ENCODE assay signal across 8 mouse cellular contexts in genomic region chr1:135958483-135958882, GRCm38 (mm10). TPM values are rescaled to one million over a fixed set of nuclear protein-coding genes. Genes with fewer than 3 reads are reported as not detected.
DNase-seq lines count a peak whose midpoint lies in the region; ATAC-seq and TF ChIP-seq lines count a peak whose summit lies in the region.
"Had no signal": no experiment of that assay in that cellular context is flagged by ENCODE, and none has a peak within 500 bp of the region (broad histone marks: within the 10 kb centered on the region; RNA-seq: fewer than 3 reads in every experiment).

No protein-coding gene starts in this region.

- TF ChIP-seq CTCF in E14TG2a.4 (conservative IDR thresholded peaks at IDR 0.05; ENCODE audit: low read length): peak; percentile 93

- H3K9me3 ChIP-seq in kidney, embryonic 14.5 days (ENCODE audit: control insufficient read depth, low read length): no peaks in the 10 kb centered on the region
- no peaks in the 10 kb centered on the region for H3K9me3 ChIP-seq in E14TG2a.4 (ENCODE audit: low read length)
- no peaks in the 10 kb centered on the region for H3K9me3 ChIP-seq in hindbrain, embryonic 16.5 days (ENCODE audit: control insufficient read depth, low read length)
- no peaks in the 10 kb centered on the region for H3K9me3 ChIP-seq in midbrain, embryonic 16.5 days (replicated peaks; ENCODE audit: control insufficient read depth, low read length, poor library complexity, severe bottlenecking)

- WGBS in kidney, embryonic 14.5 days: 44% methylated on average over 4 of the region's 4 CpGs
- WGBS in hindbrain, embryonic 16.5 days: 46% methylated on average over 4 of the region's 4 CpGs
- 50% methylated on average over 4 of the region's 4 CpGs for WGBS in midbrain, embryonic 16.5 days

- H3K9ac ChIP-seq in kidney, embryonic 14.5 days (ENCODE audit: low read depth, low read length): no peak overlapping the region
- H3K9ac ChIP-seq in hindbrain, embryonic 16.5 days (ENCODE audit: low read depth, low read length): no peak overlapping the region
- H3K9ac ChIP-seq in midbrain, embryonic 16.5 days (ENCODE audit: low read depth, low read length): no peak overlapping the region

- H3K4me3 ChIP-seq in kidney, embryonic 14.5 days (ENCODE audit: low read length): no peak overlapping the region
- no peak overlapping the region for H3K4me3 ChIP-seq in E14TG2a.4 (replicated peaks; ENCODE audit: low read length)
- no peak overlapping the region for H3K4me3 ChIP-seq in hindbrain, embryonic 16.5 days (ENCODE audit: low read length)
- no peak overlapping the region for H3K4me3 ChIP-seq in midbrain, embryonic 16.5 days (ENCODE audit: low read depth, low read length)

- no peak overlapping the region for H3K4me2 ChIP-seq in kidney, embryonic 14.5 days (replicated peaks; ENCODE audit: low read depth, low read length)
- no peak overlapping the region for H3K4me2 ChIP-seq in hindbrain, embryonic 16.5 days (ENCODE audit: low read length)
- H3K4me2 ChIP-seq in midbrain, embryonic 16.5 days (ENCODE audit: low read length): no peak overlapping the region

- H3K36me3 ChIP-seq in kidney, embryonic 14.5 days (ENCODE audit: control insufficient read depth, insufficient read depth, low read length): no peaks in the 10 kb centered on the region
- H3K36me3 ChIP-seq in E14TG2a.4 (ENCODE audit: insufficient read depth, low read length): no peaks in the 10 kb centered on the region
- H3K36me3 ChIP-seq in hindbrain, embryonic 16.5 days (ENCODE audit: control insufficient read depth, insufficient read depth, low read length): no peaks in the 10 kb centered on the region
- no peaks in the 10 kb centered on the region for H3K36me3 ChIP-seq in midbrain, embryonic 16.5 days (ENCODE audit: control insufficient read depth, insufficient read depth, low read length)

- ATAC-seq in kidney, embryonic 14.5 days (ENCODE audit: low FRiP score, low TSS enrichment): peak; percentile 28; the same call in 1 of the 2 replicates
- ATAC-seq in hindbrain, embryonic 16.5 days: peak; percentile 63; the same call in 1 of the 2 replicates
- ATAC-seq in midbrain, embryonic 16.5 days: peak; percentile 56; the same call in 1 of the 2 replicates

- H3K27me3 ChIP-seq in kidney, embryonic 14.5 days (ENCODE audit: control insufficient read depth, insufficient read depth, low read length): peaks cover 2% of the 10 kb centered on the region; the same call in 1 of the 2 replicates
- H3K27me3 ChIP-seq in E14TG2a.4 (ENCODE audit: insufficient read depth, low read length): peaks cover 60% of the 10 kb centered on the region
- H3K27me3 ChIP-seq in hindbrain, embryonic 16.5 days (replicated peaks; ENCODE audit: control insufficient read depth, insufficient read depth, low read length): no peaks in the 10 kb centered on the region
- no peaks in the 10 kb centered on the region for H3K27me3 ChIP-seq in midbrain, embryonic 16.5 days (ENCODE audit: control insufficient read depth, insufficient read depth, low read depth, low read length)

- no peak for DNase-seq in kidney, adult 18-20 months
- DNase-seq in brain, adult 2 months (ENCODE audit: low read depth, low spot score): peak; percentile 83
- DNase-seq in neural tube, embryonic 10.5 days (ENCODE audit: extremely low spot score, low spot score): no peak

- H3K4me1 ChIP-seq in kidney, embryonic 14.5 days (ENCODE audit: control insufficient read depth, insufficient read depth, low read length): no peaks in the 10 kb centered on the region
- H3K4me1 ChIP-seq in E14TG2a.4 (replicated peaks; ENCODE audit: low read depth, low read length): no peaks in the 10 kb centered on the region
- no peaks in the 10 kb centered on the region for H3K4me1 ChIP-seq in hindbrain, embryonic 16.5 days (ENCODE audit: control insufficient read depth, insufficient read depth, low read depth, low read length)
- H3K4me1 ChIP-seq in midbrain, embryonic 16.5 days (ENCODE audit: control insufficient read depth, insufficient read depth, low read length): no peaks in the 10 kb centered on the region

- no peak overlapping the region for H3K27ac ChIP-seq in kidney, embryonic 14.5 days (ENCODE audit: low read depth, low read length)
- no peak overlapping the region for H3K27ac ChIP-seq in hindbrain, embryonic 16.5 days (ENCODE audit: low read depth, low read length)
- no peak overlapping the region for H3K27ac ChIP-seq in midbrain, embryonic 16.5 days (ENCODE audit: low read length)

RNA-seq across cellular contexts. Expression of gene Pkp1, which starts 39.5 kb away (rescaled TPM):
- 0.10 TPM in 1 of 2 replicates, not detected in the other for polyA plus RNA-seq in kidney, embryonic 14.5 days (2014; fragmentation: Nextera tagmentation; extraction: Ambion mirVana)
- polyA plus RNA-seq in hindbrain, embryonic 16.5 days (2015; fragmentation: Nextera tagmentation; extraction: Ambion mirVana): 0.09 and 0.14 TPM in 2 replicates
- 0.06 TPM in 1 of 2 replicates, not detected in the other for polyA plus RNA-seq in midbrain, embryonic 16.5 days (2015; fragmentation: Nextera tagmentation; extraction: Ambion mirVana)

RNA-seq across cellular contexts. Expression of gene Igfn1, which starts 47.7 kb away (rescaled TPM):
- polyA plus RNA-seq in kidney, embryonic 14.5 days (2014; fragmentation: Nextera tagmentation; extraction: Ambion mirVana): not detected in 2 replicates
- polyA plus RNA-seq in hindbrain, embryonic 16.5 days (2015; fragmentation: Nextera tagmentation; extraction: Ambion mirVana): 0.05 TPM in 1 of 2 replicates, not detected in the other
- 0.11 TPM in 1 of 2 replicates, not detected in the other for polyA plus RNA-seq in midbrain, embryonic 16.5 days (2015; fragmentation: Nextera tagmentation; extraction: Ambion mirVana)
- polyA plus RNA-seq: lung, embryonic 16.5 days had no signal

RNA-seq across cellular contexts. Expression of gene Tmem9, which starts 49.5 kb away (rescaled TPM):
- 123 and 230 TPM in 2 replicates for polyA plus RNA-seq in kidney, embryonic 14.5 days (2014; fragmentation: Nextera tagmentation; extraction: Ambion mirVana)
- 188 and 207 TPM in 2 replicates for polyA plus RNA-seq in hindbrain, embryonic 16.5 days (2015; fragmentation: Nextera tagmentation; extraction: Ambion mirVana)
- polyA plus RNA-seq in midbrain, embryonic 16.5 days (2015; fragmentation: Nextera tagmentation; extraction: Ambion mirVana): 147 and 169 TPM in 2 replicates
